Mouse (Mus musculus): Measurements from ENCODE around the gene Ldlrad3.

- no peak for TF ChIP-seq POLR2A (IDR thresholded peaks at IDR 0.05; ENCODE audit: borderline replicate concordance, control insufficient read depth, low read depth, low read length)
- TF ChIP-seq CTCF (IDR thresholded peaks at IDR 0.05; ENCODE audit: control insufficient read depth, insufficient read depth, low read length) = no peak
Measured at GRCm38 (mm10) chr2:102117402-102117760, 68.8 kb downstream of the Ldlrad3 start.

All from bone marrow, adult 2 months (tissue).